Mouse (Mus musculus) liver, embryonic 14.5 days (tissue): ENCODE measurements at regions not wholly inside any gene's neighbourhood (a gene's known extent, or its start where the extent isn't known, plus 50 kb on each side); places are given as distances from the start of the nearest gene placed in this dataset.

Experiments used
- ATAC-seq: fragments of 200-750 bp; cut with Nextera tagmentation; 2 replicates; pipeline ENCODE4 v1.8.0; 2017; ENCODE audit warnings: moderate number of reproducible peaks, mild to moderate bottlenecking, moderate library complexity; ENCODE audit not compliant: insufficient read depth
- DNase-seq, 3 experiments: peaks; one replicate each; pipeline ENCODE4 v3.0.0-alpha.2; 2012 to 2013; ENCODE audit warnings: low read depth in 3 of 3, low spot score in 3 of 3
- H3K27ac ChIP-seq: fragments of 300-500 bp; sonication (generic); 2 replicates; pipeline ENCODE4 v1.5.1; 2014; ENCODE audit warnings: moderate library complexity, mild to moderate bottlenecking, control low read depth, inconsistent platforms
- H3K27me3 ChIP-seq: fragments of 300-500 bp; sonication (generic); 2 replicates; pipeline ENCODE4 v1.6.1; 2014; ENCODE audit warnings: mild to moderate bottlenecking, low read length, moderate library complexity; ENCODE audit not compliant: control insufficient read depth, insufficient read depth
- H3K36me3 ChIP-seq: fragments of 300-500 bp; sonication (generic); replicated peaks from 2 replicates; pipeline ENCODE4 v1.6.1; 2014; ENCODE audit warnings: low read depth; ENCODE audit not compliant: control insufficient read depth, insufficient read depth
- H3K4me1 ChIP-seq, 2 experiments: fragments of 200-500 bp in 1 of 2; fragments of 300-500 bp in 1 of 2; sonication (generic) in 1 of 2; replicated peaks; 2 replicates each; pipeline ENCODE4 v1.6.1; 2012 to 2014; ENCODE audit warnings: antibody characterized with exemption in 1 of 2, inconsistent platforms in 1 of 2, low read length in 1 of 2; ENCODE audit not compliant: control insufficient read depth in 2 of 2, insufficient read depth in 2 of 2
- H3K4me2 ChIP-seq: fragments of 300-500 bp; sonication (generic); 2 replicates; pipeline ENCODE4 v1.6.1; 2014; ENCODE audit warnings: low read depth, mild to moderate bottlenecking, control low read depth, moderate library complexity
- H3K4me3 ChIP-seq, 2 experiments: fragments of 200-500 bp in 1 of 2; fragments of 300-500 bp in 1 of 2; sonication (generic) in 1 of 2; 2 replicates each; pipeline ENCODE4 v1.5.1; 2012 to 2014; ENCODE audit warnings: low read depth in 2 of 2, low read length in 2 of 2, mild to moderate bottlenecking in 2 of 2, control low read depth in 1 of 2, inconsistent platforms in 1 of 2, moderate library complexity in 1 of 2; ENCODE audit not compliant: insufficient read depth in 1 of 2
- H3K9ac ChIP-seq: fragments of 300-500 bp; sonication (generic); replicated peaks from 2 replicates; pipeline ENCODE4 v1.6.1; 2014; ENCODE audit warnings: mild to moderate bottlenecking, control low read depth, moderate library complexity
- H3K9me3 ChIP-seq: fragments of 300-500 bp; sonication (generic); 2 replicates; pipeline ENCODE4 v1.6.1; 2016; ENCODE audit warnings: low read length, mixed read lengths; ENCODE audit not compliant: control insufficient read depth
- CTCF ChIP-seq: IDR thresholded peaks from 2 replicates; pipeline ENCODE4 v1.5.1; 2016; ENCODE audit warnings: antibody characterized with exemption, low read depth, control low read depth
- EP300 ChIP-seq: IDR thresholded peaks from 2 replicates; pipeline ENCODE4 v1.6.1; 2016; ENCODE audit warnings: antibody characterized with exemption, low read depth
- WGBS: fragments of 180-500 bp; shearing (Covaris S2); extraction: QIAGEN DNeasy Blood & Tissue Kit; methylation state at CpG from one replicate; pipeline ENCODE4 v1.1.7; 2014; ENCODE audit not compliant: insufficient replicate concordance; 5-methylcytosine and 5-hydroxymethylcytosine counted together

DNA sequence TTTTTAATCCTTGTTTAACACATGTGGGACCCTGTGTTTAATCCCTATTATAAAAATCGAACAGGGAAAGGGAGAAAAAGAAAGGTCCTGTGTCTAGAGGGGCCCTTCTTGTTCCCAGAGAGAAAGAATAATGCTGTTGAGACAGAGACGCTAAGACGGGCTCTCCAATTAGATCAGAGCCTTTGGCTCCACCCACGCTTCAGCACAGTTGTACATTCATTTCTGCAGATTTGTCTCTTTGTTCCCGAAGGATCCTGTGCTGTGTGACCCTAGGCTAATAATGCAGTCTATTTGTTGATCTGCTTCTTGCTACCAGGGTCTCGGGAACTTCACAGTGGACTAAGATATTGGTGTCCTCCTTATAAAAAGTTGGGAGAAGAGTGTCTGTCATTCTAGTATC lies 92.0 kb downstream of the Cdc5l start:
- DNase-seq = no peak
- Histone ChIP-seq H3K9me3 (no peaks in the 10 kb centered on the region), H3K9ac (no peak overlapping the region), H3K4me2 (no peak overlapping the region), H3K36me3 (no peaks in the 10 kb centered on the region), H3K4me1 (no peaks in the 10 kb centered on the region), H3K27ac (no peak overlapping the region), H3K4me3 (no peak overlapping the region), H3K27me3 (no peaks in the 10 kb centered on the region)
- WGBS = 52% methylated on average over 6 of the region's 6 CpGs
- ATAC-seq = no peak
- TF ChIP-seq CTCF (no peak), EP300 (no peak)

DNA sequence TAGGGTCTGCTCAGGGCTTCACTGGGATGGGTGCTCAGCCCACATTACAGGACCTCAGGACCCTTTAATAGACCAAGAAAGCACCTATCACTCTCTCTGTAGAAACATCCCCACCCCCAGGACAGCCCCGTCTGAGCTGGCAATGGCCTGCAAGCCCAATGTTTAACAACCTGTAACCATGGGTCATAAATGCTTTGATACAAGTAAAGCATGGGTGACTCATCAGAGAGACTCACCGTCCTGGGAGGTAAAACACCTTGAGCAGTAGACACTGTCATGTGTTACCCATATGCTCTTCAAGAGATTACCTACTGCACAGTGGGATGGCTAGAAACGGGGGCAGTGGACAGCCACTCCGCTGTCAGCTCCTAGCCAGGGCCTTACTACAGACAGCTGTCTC lies 92.7 kb downstream of the Cdc5l start:
- TF ChIP-seq EP300 = no peak
- no peak for TF ChIP-seq CTCF
- Histone ChIP-seq H3K27ac (no peak overlapping the region), H3K27me3 (no peaks in the 10 kb centered on the region), H3K4me2 (no peak overlapping the region), H3K4me1 (no peaks in the 10 kb centered on the region), H3K36me3 (no peaks in the 10 kb centered on the region), H3K9ac (no peak overlapping the region), H3K9me3 (no peaks in the 10 kb centered on the region), H3K4me3 (no peak overlapping the region)
- ATAC-seq (no peak), DNase-seq (no peak)
- WGBS = 62% methylated on average over 4 of the region's 4 CpGs

DNA sequence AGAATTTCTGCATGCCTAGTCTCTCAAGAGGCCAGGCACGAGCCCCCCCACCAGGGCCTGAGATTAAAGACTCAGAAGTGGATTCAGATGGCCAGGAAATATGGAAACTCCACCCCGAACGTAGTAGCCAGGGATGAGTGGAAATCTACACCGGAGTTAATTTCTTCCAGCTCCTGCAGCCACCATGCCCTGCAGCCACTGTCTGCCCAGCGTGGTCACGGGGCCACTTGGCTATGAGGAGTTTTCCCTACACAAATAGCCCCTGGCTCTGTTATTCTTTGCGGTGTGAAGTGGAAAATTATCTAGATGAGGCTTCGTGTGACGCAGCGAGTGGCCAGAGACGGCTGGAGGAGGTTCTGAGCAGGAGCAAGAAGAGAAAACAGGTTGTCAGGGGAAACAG lies 94.3 kb downstream of the Cdc5l start:
- 56% methylated on average over 11 of the region's 11 CpGs for WGBS
- H3K27me3 ChIP-seq = no peaks in the 10 kb centered on the region
- H3K4me3 ChIP-seq = no peak overlapping the region
- no peaks in the 10 kb centered on the region for H3K36me3 ChIP-seq
- TF ChIP-seq EP300 = no peak
- TF ChIP-seq CTCF = no peak
- ATAC-seq (no peak), DNase-seq (no peak)
- no peaks in the 10 kb centered on the region for H3K4me1 ChIP-seq
- no peak overlapping the region for H3K4me2 ChIP-seq
- H3K27ac ChIP-seq = no peak overlapping the region
- no peak overlapping the region for H3K9ac ChIP-seq
- no peaks in the 10 kb centered on the region for H3K9me3 ChIP-seq

DNA sequence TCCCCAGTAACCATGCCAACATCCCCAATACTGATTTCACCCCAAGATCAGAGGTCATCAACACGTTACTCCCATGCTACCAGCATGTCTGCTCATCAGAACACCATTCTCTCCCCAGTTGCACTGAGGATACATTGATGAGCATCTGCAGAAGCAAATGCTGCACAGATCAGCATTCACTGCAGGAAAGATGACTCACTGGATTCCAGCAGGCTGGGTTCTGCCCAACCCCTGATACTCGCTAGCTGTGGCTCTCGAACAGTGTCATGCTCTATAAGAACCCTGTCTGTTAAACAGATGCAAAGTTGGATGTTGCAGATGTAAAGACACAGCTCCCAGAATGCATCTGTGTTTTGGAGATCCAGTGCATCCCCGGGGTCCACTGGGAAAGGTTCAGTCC lies 95.5 kb downstream of the Cdc5l start:
- no peak for DNase-seq
- no peak for TF ChIP-seq EP300
- no peak for TF ChIP-seq CTCF
- Histone ChIP-seq H3K27me3 (no peaks in the 10 kb centered on the region), H3K36me3 (no peaks in the 10 kb centered on the region), H3K9me3 (no peaks in the 10 kb centered on the region), H3K4me3 (no peak overlapping the region), H3K27ac (no peak overlapping the region), H3K4me1 (no peaks in the 10 kb centered on the region), H3K4me2 (no peak overlapping the region), H3K9ac (no peak overlapping the region)
- WGBS = 55% methylated on average over 4 of the region's 4 CpGs
- ATAC-seq = no peak

DNA sequence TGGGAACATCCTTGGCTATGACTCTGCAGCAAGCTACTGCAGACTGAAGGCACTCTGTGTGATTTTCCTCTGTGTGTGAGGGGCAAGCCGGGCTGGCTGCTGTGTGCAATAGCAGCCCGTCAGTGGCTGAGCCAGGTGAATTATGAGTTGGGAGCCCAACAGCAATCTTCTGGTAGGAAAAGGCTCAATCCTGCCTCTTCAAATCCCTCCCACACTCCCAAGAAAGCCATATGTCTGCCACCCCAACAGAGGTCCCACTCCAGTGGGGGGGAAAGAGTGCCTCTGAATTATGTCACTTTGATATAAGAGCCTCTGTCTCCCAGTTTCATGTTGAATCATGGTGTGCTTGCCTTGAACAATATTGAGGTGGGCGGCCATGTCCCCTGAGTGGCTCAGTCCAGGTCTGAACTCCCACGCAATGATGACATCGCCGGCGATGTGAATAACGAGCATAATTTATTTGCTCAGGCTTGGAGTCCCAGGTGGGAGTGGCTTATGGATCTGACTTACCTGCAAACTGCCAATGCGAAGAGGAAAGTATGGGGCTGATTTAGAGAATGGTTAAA lies 97.9 kb downstream of the Cdc5l start:
- DNase-seq = no peak
- no peak for ATAC-seq
- H3K27me3 ChIP-seq = no peaks in the 10 kb centered on the region
- H3K4me2 ChIP-seq = no peak overlapping the region
- H3K9me3 ChIP-seq = no peaks in the 10 kb centered on the region
- H3K4me1 ChIP-seq = no peaks in the 10 kb centered on the region
- H3K27ac ChIP-seq = no peak overlapping the region
- H3K9ac ChIP-seq = no peak overlapping the region
- WGBS = 68% methylated on average over 9 of the region's 9 CpGs
- H3K4me3 ChIP-seq = no peak overlapping the region
- TF ChIP-seq EP300 (no peak), CTCF (no peak)
- H3K36me3 ChIP-seq = no peaks in the 10 kb centered on the region
